Mouse (Mus musculus) G1E (cell line): ENCODE results near the gene Nqo1.

ENCODE experiments used
- CTCF ChIP-seq: IDR thresholded peaks from 2 replicates; pipeline ENCODE4 v1.5.1; 2012; ENCODE audit warnings: low read depth, low read length, inconsistent platforms, mixed read lengths
- GATA1 ChIP-seq: IDR thresholded peaks from 2 replicates; pipeline ENCODE4 v1.6.1; 2012; ENCODE audit warnings: borderline replicate concordance, low read length, inconsistent platforms, mixed read lengths
- GATA2 ChIP-seq: IDR thresholded peaks from 2 replicates; pipeline ENCODE4 v1.6.1; 2012; ENCODE audit warnings: low read depth, low read length, inconsistent platforms, borderline replicate concordance
- POLR2AphosphoS5 ChIP-seq: IDR thresholded peaks from 2 replicates; pipeline ENCODE4 v1.6.1; 2012; ENCODE audit warnings: low read depth, low read length, inconsistent platforms; ENCODE audit not compliant: insufficient replicate concordance
- TAL1 ChIP-seq: conservative IDR thresholded peaks from 2 replicates; pipeline ENCODE4 v1.6.1; 2012; ENCODE audit warnings: low read depth, low read length, inconsistent platforms, mixed read lengths

DNA sequence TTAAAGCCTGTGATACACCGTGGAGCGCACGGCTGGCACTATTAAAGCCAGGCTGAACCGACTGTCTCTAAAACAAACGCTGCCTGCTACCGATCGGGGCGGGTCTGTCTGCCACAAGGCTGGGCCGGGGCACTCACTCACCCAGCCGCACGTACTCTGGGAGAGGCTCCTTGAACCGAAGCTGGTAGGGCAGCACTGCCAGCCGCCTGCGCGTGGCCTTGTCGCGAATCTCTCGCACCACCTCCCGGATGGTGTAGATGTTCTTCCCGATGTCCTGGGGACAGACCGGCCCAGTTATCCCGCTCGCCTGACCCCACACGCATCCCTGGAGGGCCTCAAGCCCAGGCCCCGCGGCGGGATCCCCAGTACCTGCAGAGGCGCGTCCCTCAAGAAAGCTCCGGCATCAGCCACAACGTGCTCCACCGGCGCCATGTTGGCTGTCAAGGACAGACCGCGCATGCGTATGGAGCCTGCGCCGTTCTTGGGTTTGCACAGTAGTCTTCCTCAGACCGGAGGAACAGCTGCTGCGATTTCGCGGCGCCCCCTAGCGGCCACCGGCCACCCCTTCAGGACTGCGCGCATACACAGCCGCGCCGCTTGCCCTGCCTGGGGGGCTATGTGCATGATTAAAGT is 21.7 kb upstream of the Nqo1 start, which contains the start of gene Nob1:
- TF ChIP-seq CTCF (peak; percentile 71), POLR2AphosphoS5 (no peak), TAL1 (no peak), GATA1 (no peak), GATA2 (no peak)
